In the genomic region with DNA sequence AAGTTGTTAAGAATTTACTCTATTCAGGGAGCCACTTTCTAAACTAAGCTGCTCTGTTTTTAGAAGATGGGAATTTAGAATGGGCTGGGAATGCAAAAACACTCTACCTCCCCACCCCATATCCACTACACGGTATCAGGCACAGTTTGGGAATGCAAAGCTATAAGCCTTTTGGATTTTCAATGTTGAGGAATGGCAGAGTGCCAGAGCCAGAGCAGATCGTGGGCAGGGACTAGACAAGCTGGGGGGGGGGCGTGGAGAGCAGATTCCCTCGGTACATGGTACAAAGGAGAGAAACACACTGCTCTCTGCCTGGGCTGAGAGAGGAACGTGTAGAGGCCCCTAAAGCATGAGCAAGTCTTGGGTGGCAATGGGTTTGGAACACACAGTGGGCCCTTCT, we compare ENCODE assay signal across 21 mouse cellular contexts. TPM values are rescaled to one million over a fixed set of nuclear protein-coding genes. Genes with fewer than 3 reads are reported as not detected.
DNase-seq lines count a peak whose midpoint lies in the region; ATAC-seq lines count a peak whose summit lies in the region.
"Had no signal": no experiment of that assay in that cellular context is flagged by ENCODE, and none has a peak within 500 bp of the region (broad histone marks: within the 10 kb centered on the region; RNA-seq: fewer than 3 reads in every experiment).

No protein-coding gene starts in this region.

- H3K4me1 ChIP-seq in hindbrain, embryonic 14.5 days (replicated peaks; ENCODE audit: control insufficient read depth, insufficient read depth, low read length) = peaks cover 26% of the 10 kb centered on the region
- H3K4me1 ChIP-seq in hindbrain, embryonic 16.5 days (ENCODE audit: control insufficient read depth, insufficient read depth, low read depth, low read length) = peaks cover 25% of the 10 kb centered on the region

- H3K4me2 ChIP-seq in hindbrain, embryonic 14.5 days (replicated peaks) = no peak overlapping the region
- no peak overlapping the region for H3K4me2 ChIP-seq in hindbrain, embryonic 16.5 days (ENCODE audit: low read length)
- H3K4me2 ChIP-seq: embryonic facial prominence, embryonic 15.5 days; forebrain, embryonic 12.5 days; hindbrain, embryonic 12.5 days had no signal

- H3K27ac ChIP-seq in hindbrain, embryonic 14.5 days = peak overlapping the region; percentile 92; the same call in 1 of the 2 replicates
- H3K27ac ChIP-seq in hindbrain, embryonic 16.5 days (ENCODE audit: low read depth, low read length) = no peak overlapping the region
- H3K27ac ChIP-seq: embryonic facial prominence, embryonic 15.5 days; forebrain, embryonic 12.5 days; hindbrain, embryonic 12.5 days had no signal

- peak; percentile 28 for DNase-seq in cerebellum, adult 9-11 months
- no peak for DNase-seq in cerebellum, postnatal 10 days
- DNase-seq in hindbrain, embryonic 14.5 days (ENCODE audit: low spot score) = no peak
- DNase-seq in right cerebral cortex, postnatal 10 days (ENCODE audit: low spot score in 2 of 2) = peak; percentile 53 to 56
- DNase-seq in right cerebral cortex, postnatal 36 days (ENCODE audit: low spot score in 2 of 2) = no peak
- DNase-seq: adrenal gland, adult 2 months; adrenal gland, postnatal 14 days; cerebellum, postnatal 36 days; embryo, embryonic 11 days; gastrocnemius, postnatal 14 days; heart, adult 11 months; kidney, adult 18-20 months had no signal

- ATAC-seq in hindbrain, embryonic 14.5 days (ENCODE audit: low FRiP score) = no peak
- ATAC-seq in hindbrain, embryonic 16.5 days = no peak
- ATAC-seq: CD4-positive, CD25-positive, alpha-beta regulatory T cell, adult 4 months; forebrain, embryonic 15.5 days; hindbrain, postnatal 0 days; inflammation-experienced regulatory T-cells, adult 6 months; intestine, embryonic 16.5 days had no signal

- no peak overlapping the region for H3K4me3 ChIP-seq in hindbrain, embryonic 14.5 days (replicated peaks; ENCODE audit: low read length)
- no peak overlapping the region for H3K4me3 ChIP-seq in hindbrain, embryonic 16.5 days (ENCODE audit: low read length)
- H3K4me3 ChIP-seq: embryonic facial prominence, embryonic 15.5 days; forebrain, embryonic 12.5 days; forebrain, embryonic 15.5 days; hindbrain, embryonic 12.5 days had no signal

- no peaks in the 10 kb centered on the region for H3K9me3 ChIP-seq in hindbrain, embryonic 14.5 days (ENCODE audit: control insufficient read depth, low read length)
- H3K9me3 ChIP-seq in hindbrain, embryonic 16.5 days (ENCODE audit: control insufficient read depth, low read length) = no peaks in the 10 kb centered on the region
- H3K9me3 ChIP-seq: embryonic facial prominence, embryonic 15.5 days; forebrain, embryonic 12.5 days; forebrain, embryonic 15.5 days; hindbrain, embryonic 12.5 days had no signal

- H3K9ac ChIP-seq in hindbrain, embryonic 14.5 days = 0 out of 2 replicates have a peak overlapping the region, but pooled peaks have one; percentile 96
- no peak overlapping the region for H3K9ac ChIP-seq in hindbrain, embryonic 16.5 days (ENCODE audit: low read depth, low read length)
- H3K9ac ChIP-seq: embryonic facial prominence, embryonic 15.5 days; forebrain, embryonic 12.5 days; hindbrain, embryonic 12.5 days had no signal

- H3K36me3 ChIP-seq in hindbrain, embryonic 14.5 days (replicated peaks; ENCODE audit: control insufficient read depth, insufficient read depth) = no peaks in the 10 kb centered on the region
- no peaks in the 10 kb centered on the region for H3K36me3 ChIP-seq in hindbrain, embryonic 16.5 days (ENCODE audit: control insufficient read depth, insufficient read depth, low read length)
- H3K36me3 ChIP-seq: embryonic facial prominence, embryonic 15.5 days; forebrain, embryonic 12.5 days; forebrain, embryonic 15.5 days; hindbrain, embryonic 12.5 days had no signal

- H3K27me3 ChIP-seq in hindbrain, embryonic 14.5 days (ENCODE audit: control insufficient read depth, insufficient read depth, low read length) = no peaks in the 10 kb centered on the region
- no peaks in the 10 kb centered on the region for H3K27me3 ChIP-seq in hindbrain, embryonic 16.5 days (replicated peaks; ENCODE audit: control insufficient read depth, insufficient read depth, low read length)
- H3K27me3 ChIP-seq: embryonic facial prominence, embryonic 15.5 days; forebrain, embryonic 15.5 days; hindbrain, embryonic 12.5 days had no signal

- 54% methylated on average over 5 of the region's 5 CpGs for WGBS in hindbrain, embryonic 14.5 days
- 52% methylated on average over 5 of the region's 5 CpGs for WGBS in hindbrain, embryonic 16.5 days

RNA-seq across cellular contexts. Expression of a gene that starts 1.8 kb away (rescaled TPM):
- polyA plus RNA-seq in hindbrain, embryonic 14.5 days (2014; fragmentation: Nextera tagmentation; extraction: Ambion mirVana) = 31.0 and 33.9 TPM in 2 replicates
- polyA plus RNA-seq in hindbrain, embryonic 16.5 days (2015; fragmentation: Nextera tagmentation; extraction: Ambion mirVana) = 26.6 and 35.5 TPM in 2 replicates

RNA-seq across cellular contexts. Expression of a gene that starts 24.5 kb away (rescaled TPM):
- polyA plus RNA-seq in hindbrain, embryonic 14.5 days (2014; fragmentation: Nextera tagmentation; extraction: Ambion mirVana) = 10.0 and 10.4 TPM in 2 replicates
- polyA plus RNA-seq in hindbrain, embryonic 16.5 days (2015; fragmentation: Nextera tagmentation; extraction: Ambion mirVana) = 7.9 and 9.7 TPM in 2 replicates

Comparison
In these comparisons a context has a peak if more than half of its experiments do, and no peak if none do; other contexts are left out.
1. DNase-seq: peak in cerebellum, adult 9-11 months (single experiment) and right cerebral cortex, postnatal 10 days (2 of 2); none in cerebellum, postnatal 10 days (0 of 2), hindbrain, embryonic 14.5 days (single experiment) and right cerebral cortex, postnatal 36 days (0 of 2).